In genomic region chr10:53806697-53807096, GRCm38 (mm10) we compare ENCODE assay signal across 11 mouse cellular contexts. TPM values are rescaled to one million over a fixed set of nuclear protein-coding genes. Genes with fewer than 3 reads are reported as not detected.
DNase-seq lines count a peak whose midpoint lies in the region; ATAC-seq and TF ChIP-seq lines count a peak whose summit lies in the region.
"Had no signal": no experiment of that assay in that cellular context is flagged by ENCODE, and none has a peak within 500 bp of the region (broad histone marks: within the 10 kb centered on the region; RNA-seq: fewer than 3 reads in every experiment).

No protein-coding gene starts in this region.

- no peak for TF ChIP-seq POLR2A in brain, embryonic 14.5 days (IDR thresholded peaks at IDR 0.05; ENCODE audit: borderline replicate concordance, extremely low read depth, insufficient read depth, insufficient read length, poor library complexity, severe bottlenecking)

- intact Hi-C loops in gastrocnemius, adult 2 months (cut with DNase I): no loop called here

- no peak for ATAC-seq in erythroblast, adult 5-6 weeks (replicated peaks; ENCODE audit: low FRiP score, poor library complexity, severe bottlenecking)

- H3K4me3 ChIP-seq in gastrocnemius, adult 2 months: no peak overlapping the region
- H3K4me3 ChIP-seq: forebrain, embryonic 10.5 days; liver, embryonic 15.5 days; myocyte had no signal

- no peak for DNase-seq in gastrocnemius, adult 2 months
- no peak for DNase-seq in gastrocnemius, postnatal 25 days
- peak; percentile 7 for DNase-seq in lung, postnatal 36 days
- no peak for DNase-seq in lung, postnatal 10 days
- DNase-seq in brain, embryonic 14.5 days (ENCODE audit: low read depth): no peak
- peak; percentile 14 for DNase-seq in thymus, postnatal 14 days
- DNase-seq in heart, adult 11 months: no peak

- H3K27ac ChIP-seq in gastrocnemius, adult 2 months: no peak overlapping the region
- H3K27ac ChIP-seq: forebrain, embryonic 10.5 days; liver, embryonic 15.5 days had no signal

- TF ChIP-seq CTCF in gastrocnemius, adult 2 months (IDR thresholded peaks at IDR 0.05): peak; percentile 21; the same call in 1 of the 2 replicates
- TF ChIP-seq CTCF in brain, embryonic 14.5 days (IDR thresholded peaks at IDR 0.05; ENCODE audit: borderline replicate concordance, extremely low read depth, insufficient read depth, insufficient read length): peak; percentile 34; the same call in 1 of the 2 replicates

RNA-seq across cellular contexts. Expression of gene Fam184a, which starts 55.8 kb away (rescaled TPM):
- total RNA-seq in gastrocnemius, adult 2 months (2021): under 1 TPM; 0.28 to 0.31 TPM
- total RNA-seq in gastrocnemius, postnatal 25 days (2021): under 1 TPM; 0.38 TPM
- 12.9 and 17.6 TPM in 2 replicates for polyA plus RNA-seq in brain, embryonic 14.5 days (2012; rRNA removed)
- 1.9 TPM in 1 of 2 replicates, not detected in the other for total RNA-seq in erythroblast, adult 5-6 weeks (2015; ENCODE audit: low replicate concordance)
- 0.77 TPM in 1 of 2 replicates, not detected in the other for total RNA-seq in erythroblast, adult 5-6 weeks (2017; ENCODE audit: low replicate concordance)
- polyA plus RNA-seq: myocyte had no signal

Comparison
In these comparisons a context has a peak if more than half of its experiments do, and no peak if none do; other contexts are left out.
1. DNase-seq: peak in lung, postnatal 36 days (single experiment) and thymus, postnatal 14 days (single experiment); none in gastrocnemius, adult 2 months (single experiment), gastrocnemius, postnatal 25 days (single experiment), lung, postnatal 10 days (single experiment), brain, embryonic 14.5 days (single experiment) and heart, adult 11 months (single experiment).